Mouse (Mus musculus): ENCODE data around the gene Synj2. TPM values are rescaled to one million over a fixed set of nuclear protein-coding genes. Genes with fewer than 3 reads are reported as not detected.

Synj2 gene
- polyA plus RNA-seq, 1 experiment from 2014 or later: 2.2 TPM

DNA sequence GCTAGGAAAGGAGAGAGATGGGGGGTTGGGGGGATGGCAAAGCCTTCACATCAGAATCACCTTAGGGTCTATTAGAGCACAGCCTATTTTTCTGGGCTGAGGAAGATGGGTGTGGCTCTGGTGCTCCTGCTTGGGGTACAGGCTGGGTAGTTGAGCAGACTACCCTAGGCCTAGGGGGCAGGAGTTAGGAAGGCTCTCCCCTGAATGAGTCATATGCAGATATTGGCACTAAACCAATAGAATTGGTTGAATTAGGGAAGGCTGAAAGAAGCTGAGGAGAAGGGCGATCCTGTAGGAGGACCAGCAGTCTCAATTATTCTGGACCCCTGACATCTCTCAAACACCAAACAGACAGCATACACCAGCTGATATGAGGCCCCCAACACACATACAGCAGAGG is 44.2 kb downstream of the Synj2 start:
- Histone ChIP-seq H3K4me3 (ENCODE audit: low read depth, low read length) (no peak overlapping the region), H3K9ac (replicated peaks; ENCODE audit: low read depth, low read length) (no peak overlapping the region), H3K4me1 (ENCODE audit: control insufficient read depth, insufficient read depth, low read length) (0 out of 2 replicates have a peak, but pooled peaks cover 10% of the 10 kb centered on the region), H3K27ac (ENCODE audit: low read depth, low read length) (no peak overlapping the region), H3K4me2 (ENCODE audit: low read depth, low read length) (no peak overlapping the region), H3K27me3 (ENCODE audit: control insufficient read depth, insufficient read depth, low read length) (no peaks in the 10 kb centered on the region), H3K9me3 (ENCODE audit: control insufficient read depth, low read length) (no peaks in the 10 kb centered on the region), H3K36me3 (ENCODE audit: control insufficient read depth, insufficient read depth, low read length) (no peaks in the 10 kb centered on the region)
- WGBS: 94% methylated on average over 1 of the region's 1 CpGs
- no peak for ATAC-seq (ENCODE audit: low read depth)

- Histone ChIP-seq H3K4me2 (ENCODE audit: low read depth, low read length) (no peak overlapping the region), H3K27me3 (ENCODE audit: control insufficient read depth, insufficient read depth, low read length) (no peaks in the 10 kb centered on the region), H3K36me3 (ENCODE audit: control insufficient read depth, insufficient read depth, low read length) (no peaks in the 10 kb centered on the region), H3K9ac (replicated peaks; ENCODE audit: low read depth, low read length) (no peak overlapping the region), H3K4me3 (ENCODE audit: low read depth, low read length) (no peak overlapping the region), H3K9me3 (ENCODE audit: control insufficient read depth, low read length) (no peaks in the 10 kb centered on the region), H3K4me1 (ENCODE audit: control insufficient read depth, insufficient read depth, low read length) (0 out of 2 replicates have a peak, but pooled peaks cover 10% of the 10 kb centered on the region), H3K27ac (ENCODE audit: low read depth, low read length) (0 out of 2 replicates have a peak overlapping the region, but pooled peaks have one; percentile 22)
- 38% methylated on average over 11 of the region's 11 CpGs for WGBS
- ATAC-seq (ENCODE audit: low read depth): no peak
Observed at GRCm38 (mm10) chr17:5987271-5988056, 46.4 kb downstream of the Synj2 start.

DNA sequence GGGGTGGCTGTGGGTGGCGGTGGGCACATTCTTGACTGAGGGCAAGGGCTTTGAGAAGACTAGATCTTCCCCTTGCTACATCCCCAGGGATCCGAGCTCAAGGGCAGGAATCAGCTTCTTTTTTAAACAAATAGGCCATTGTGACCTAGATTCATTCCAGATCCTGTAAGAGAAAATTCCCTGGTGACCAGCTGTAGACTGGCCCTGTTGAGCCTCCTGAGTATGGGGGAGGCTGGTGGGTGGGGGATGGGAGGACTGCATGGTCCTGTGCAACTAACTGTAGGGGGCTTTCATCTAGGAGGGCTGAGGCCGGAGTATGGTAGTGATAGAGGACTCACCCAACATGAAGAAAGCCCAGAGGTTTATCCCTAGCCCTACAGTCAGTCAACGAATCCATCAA is 47.0 kb downstream of the Synj2 start:
- no peak for ATAC-seq (ENCODE audit: low read depth)
- Histone ChIP-seq H3K27ac (ENCODE audit: low read depth, low read length) (0 out of 2 replicates have a peak overlapping the region, but pooled peaks have one; percentile 22), H3K4me2 (ENCODE audit: low read depth, low read length) (no peak overlapping the region), H3K9ac (replicated peaks; ENCODE audit: low read depth, low read length) (no peak overlapping the region), H3K9me3 (ENCODE audit: control insufficient read depth, low read length) (no peaks in the 10 kb centered on the region), H3K27me3 (ENCODE audit: control insufficient read depth, insufficient read depth, low read length) (no peaks in the 10 kb centered on the region), H3K4me3 (ENCODE audit: low read depth, low read length) (no peak overlapping the region), H3K36me3 (ENCODE audit: control insufficient read depth, insufficient read depth, low read length) (no peaks in the 10 kb centered on the region), H3K4me1 (ENCODE audit: control insufficient read depth, insufficient read depth, low read length) (0 out of 2 replicates have a peak, but pooled peaks cover 10% of the 10 kb centered on the region)
- WGBS: 48% methylated on average over 4 of the region's 4 CpGs

DNA sequence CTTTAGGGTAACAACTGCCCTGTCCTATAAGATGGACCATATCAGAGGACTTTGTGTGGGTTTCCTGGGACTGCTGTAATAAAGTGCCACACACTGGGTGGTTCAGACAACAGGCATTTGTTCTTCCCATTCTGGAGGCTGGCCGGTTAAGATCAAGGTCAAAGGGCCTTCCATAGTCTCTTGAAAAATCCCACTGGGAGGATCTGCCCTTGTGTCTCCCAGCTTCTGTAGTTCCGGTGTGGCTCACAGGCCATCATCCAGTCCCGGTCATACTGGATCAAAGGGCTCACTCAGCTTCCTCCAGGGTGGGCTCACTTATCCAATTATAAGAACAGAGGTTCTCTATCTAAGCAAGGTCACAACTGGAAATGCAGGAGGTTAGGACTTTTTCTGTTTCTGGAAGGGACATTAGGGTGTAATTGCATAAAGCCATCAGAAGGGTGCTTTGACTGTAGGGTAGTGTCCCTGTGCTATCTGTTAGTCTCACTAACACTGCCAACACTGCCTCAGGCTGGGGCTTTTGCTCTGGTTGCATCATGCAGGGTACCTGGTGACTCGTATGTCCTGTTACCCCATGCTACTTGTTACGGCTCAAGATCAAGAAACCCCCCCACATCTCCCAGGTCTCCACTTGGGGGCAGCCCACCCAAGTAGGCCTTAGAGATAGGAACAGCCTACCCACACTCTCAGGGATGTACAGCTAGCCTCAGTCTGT is 51.9 kb downstream of the Synj2 start:
- no peak overlapping the region for H3K27ac ChIP-seq (ENCODE audit: low read depth, low read length)
- ATAC-seq (ENCODE audit: low read depth): no peak
- H3K9me3 ChIP-seq (ENCODE audit: control insufficient read depth, low read length): no peaks in the 10 kb centered on the region
- H3K27me3 ChIP-seq (ENCODE audit: control insufficient read depth, insufficient read depth, low read length): no peaks in the 10 kb centered on the region
- H3K4me1 ChIP-seq (ENCODE audit: control insufficient read depth, insufficient read depth, low read length): 0 out of 2 replicates have a peak, but pooled peaks cover under 1% of the 10 kb centered on the region
- H3K4me2 ChIP-seq (ENCODE audit: low read depth, low read length): no peak overlapping the region
- no peak overlapping the region for H3K9ac ChIP-seq (replicated peaks; ENCODE audit: low read depth, low read length)
- WGBS: 74% methylated on average over 5 of the region's 5 CpGs
- H3K36me3 ChIP-seq (ENCODE audit: control insufficient read depth, insufficient read depth, low read length): no peaks in the 10 kb centered on the region
- H3K4me3 ChIP-seq (ENCODE audit: low read depth, low read length): no peak overlapping the region

GRCm38 (mm10) chr17:5993581-5994260 is 52.6 kb downstream of the Synj2 start:
- Histone ChIP-seq H3K27me3 (ENCODE audit: control insufficient read depth, insufficient read depth, low read length) (no peaks in the 10 kb centered on the region), H3K9me3 (ENCODE audit: control insufficient read depth, low read length) (no peaks in the 10 kb centered on the region), H3K4me1 (ENCODE audit: control insufficient read depth, insufficient read depth, low read length) (no peaks in the 10 kb centered on the region), H3K27ac (ENCODE audit: low read depth, low read length) (no peak overlapping the region), H3K36me3 (ENCODE audit: control insufficient read depth, insufficient read depth, low read length) (no peaks in the 10 kb centered on the region), H3K9ac (replicated peaks; ENCODE audit: low read depth, low read length) (no peak overlapping the region), H3K4me2 (ENCODE audit: low read depth, low read length) (no peak overlapping the region), H3K4me3 (ENCODE audit: low read depth, low read length) (no peak overlapping the region)
- WGBS: 57% methylated on average over 3 of the region's 3 CpGs
- no peak for ATAC-seq (ENCODE audit: low read depth)

DNA sequence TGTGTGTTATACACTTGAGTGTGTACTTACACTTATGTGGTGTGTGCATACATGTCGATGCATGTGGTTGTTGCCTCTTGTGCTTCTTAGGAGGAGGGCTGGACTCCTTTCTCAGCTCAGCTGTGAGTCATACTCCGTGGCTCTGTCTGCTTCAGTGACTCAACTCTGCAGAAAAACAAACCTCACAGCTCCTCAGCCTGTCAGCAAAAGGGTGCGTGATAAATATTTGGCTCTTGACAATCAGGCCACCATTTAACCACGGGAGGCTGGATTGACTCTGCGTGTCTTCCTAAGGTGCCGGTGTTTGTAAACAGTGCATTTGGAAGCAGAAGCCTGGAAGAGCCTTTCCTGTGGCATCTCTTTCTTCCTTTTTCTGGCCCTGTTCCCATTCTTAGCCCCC is 53.5 kb downstream of the Synj2 start:
- Histone ChIP-seq H3K4me3 (ENCODE audit: low read depth, low read length) (no peak overlapping the region), H3K9ac (replicated peaks; ENCODE audit: low read depth, low read length) (no peak overlapping the region), H3K9me3 (ENCODE audit: control insufficient read depth, low read length) (no peaks in the 10 kb centered on the region), H3K4me2 (ENCODE audit: low read depth, low read length) (no peak overlapping the region), H3K27ac (ENCODE audit: low read depth, low read length) (no peak overlapping the region), H3K27me3 (ENCODE audit: control insufficient read depth, insufficient read depth, low read length) (no peaks in the 10 kb centered on the region), H3K4me1 (ENCODE audit: control insufficient read depth, insufficient read depth, low read length) (no peaks in the 10 kb centered on the region), H3K36me3 (ENCODE audit: control insufficient read depth, insufficient read depth, low read length) (no peaks in the 10 kb centered on the region)
- 63% methylated on average over 6 of the region's 6 CpGs for WGBS
- no peak for ATAC-seq (ENCODE audit: low read depth)

DNA sequence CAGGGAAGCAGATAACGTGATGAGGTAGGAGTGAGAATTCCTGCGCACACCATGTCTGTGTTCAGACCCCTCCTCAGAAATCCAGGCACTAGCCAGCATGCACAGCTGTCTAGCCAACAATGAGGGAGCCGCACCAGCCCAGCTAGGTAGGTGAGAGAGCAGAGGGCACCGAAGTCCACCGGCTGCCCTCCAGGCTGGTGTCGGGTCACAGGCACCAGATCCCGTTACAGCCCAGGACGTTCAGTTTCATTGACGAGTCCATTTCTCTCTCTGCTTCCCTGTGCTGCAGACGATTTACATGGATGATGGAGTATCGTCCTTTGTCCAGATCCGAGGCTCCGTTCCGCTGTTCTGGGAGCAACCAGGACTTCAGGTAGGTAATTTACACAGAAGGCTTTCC is 55.5 kb downstream of the Synj2 start:
- 86% methylated on average over 14 of the region's 14 CpGs for WGBS
- Histone ChIP-seq H3K9ac (replicated peaks; ENCODE audit: low read depth, low read length) (no peak overlapping the region), H3K4me1 (ENCODE audit: control insufficient read depth, insufficient read depth, low read length) (no peaks in the 10 kb centered on the region), H3K4me3 (ENCODE audit: low read depth, low read length) (no peak overlapping the region), H3K27me3 (ENCODE audit: control insufficient read depth, insufficient read depth, low read length) (no peaks in the 10 kb centered on the region), H3K9me3 (ENCODE audit: control insufficient read depth, low read length) (no peaks in the 10 kb centered on the region), H3K4me2 (ENCODE audit: low read depth, low read length) (no peak overlapping the region), H3K36me3 (ENCODE audit: control insufficient read depth, insufficient read depth, low read length) (no peaks in the 10 kb centered on the region), H3K27ac (ENCODE audit: low read depth, low read length) (no peak overlapping the region)
- no peak for ATAC-seq (ENCODE audit: low read depth)

GRCm38 (mm10) chr17:5997380-5998234 is 56.5 kb downstream of the Synj2 start:
- no peaks in the 10 kb centered on the region for H3K36me3 ChIP-seq (ENCODE audit: control insufficient read depth, insufficient read depth, low read length)
- H3K4me2 ChIP-seq (ENCODE audit: low read depth, low read length): no peak overlapping the region
- H3K9ac ChIP-seq (replicated peaks; ENCODE audit: low read depth, low read length): no peak overlapping the region
- H3K27ac ChIP-seq (ENCODE audit: low read depth, low read length): no peak overlapping the region
- ATAC-seq (ENCODE audit: low read depth): no peak
- no peaks in the 10 kb centered on the region for H3K9me3 ChIP-seq (ENCODE audit: control insufficient read depth, low read length)
- 80% methylated on average over 16 of the region's 16 CpGs for WGBS
- H3K4me1 ChIP-seq (ENCODE audit: control insufficient read depth, insufficient read depth, low read length): no peaks in the 10 kb centered on the region
- H3K27me3 ChIP-seq (ENCODE audit: control insufficient read depth, insufficient read depth, low read length): no peaks in the 10 kb centered on the region
- no peak overlapping the region for H3K4me3 ChIP-seq (ENCODE audit: low read depth, low read length)
